Mouse (Mus musculus): ENCODE results near the gene Abl1.
A peak's percentile ranks its signal among the peaks of the same experiment; 100 is the strongest.

- TF ChIP-seq POLR2A (IDR thresholded peaks at IDR 0.05; ENCODE audit: insufficient read depth, low read depth, low read length), result no peak
- peak; percentile 36 for TF ChIP-seq CTCF (IDR thresholded peaks at IDR 0.05)
- TF ChIP-seq EP300 (IDR thresholded peaks at IDR 0.05; ENCODE audit: insufficient read depth, low read depth, low read length), result no peak
These were observed 104.4 kb downstream of the Abl1 start for GRCm38 (mm10) chr2:31792611-31793010.
